Mouse (Mus musculus): ENCODE results near the gene Cenpf. TPM values are rescaled to one million over a fixed set of nuclear protein-coding genes. Genes with fewer than 3 reads are reported as not detected.

Cenpf gene
- polyA plus RNA-seq, 1 experiment from 2014 or later = 101 TPM

GRCm38 (mm10) chr1:189631906-189632675, 55.8 kb downstream of the Cenpf start:
- no peak for DNase-seq (ENCODE audit: low spot score)

- no peak for DNase-seq (ENCODE audit: low spot score)
Measured at GRCm38 (mm10) chr1:189630026-189630425, 57.9 kb downstream of the Cenpf start.

DNA sequence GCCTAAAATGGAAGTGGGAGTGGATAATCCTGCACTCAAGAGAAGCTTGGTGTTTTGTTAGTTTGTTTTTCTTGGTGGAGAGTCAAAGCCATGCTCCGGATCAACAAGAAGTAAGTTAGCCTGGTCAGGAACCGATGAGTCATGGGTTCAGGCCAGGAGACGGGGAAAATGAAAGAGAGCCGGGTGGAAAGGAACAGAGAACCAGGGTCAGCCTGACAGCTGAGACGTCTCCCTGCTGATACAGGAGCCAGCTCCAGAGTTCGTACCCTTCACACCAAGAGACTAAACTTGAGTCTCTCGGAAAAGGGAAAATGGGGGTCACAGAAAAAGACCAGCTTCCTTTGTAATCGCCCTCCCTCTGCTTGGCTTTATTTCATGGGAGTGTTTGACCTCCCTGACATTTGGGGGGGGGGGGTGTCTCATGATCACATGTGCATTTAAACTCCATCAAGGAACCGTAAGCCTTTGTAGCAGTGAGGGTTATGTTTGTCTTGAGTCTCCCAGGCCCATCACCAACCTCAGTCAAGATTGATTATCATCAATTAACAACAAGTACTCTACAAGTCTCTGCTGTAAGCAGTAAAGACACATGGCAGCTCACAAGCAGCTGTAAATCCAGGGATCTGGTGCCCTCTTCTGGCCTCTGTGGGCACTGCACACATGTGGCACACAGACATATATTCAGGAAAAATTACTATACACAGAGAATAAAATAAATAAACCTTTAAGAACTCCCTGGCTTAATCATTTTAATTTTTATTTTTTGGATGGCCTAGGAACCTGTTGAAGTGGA, 59.7 kb downstream of the Cenpf start:
- DNase-seq (ENCODE audit: low spot score) = peak; percentile 77

GRCm38 (mm10) chr1:189624756-189625155, 63.1 kb downstream of the Cenpf start:
- no peak for DNase-seq (ENCODE audit: low spot score)

DNA sequence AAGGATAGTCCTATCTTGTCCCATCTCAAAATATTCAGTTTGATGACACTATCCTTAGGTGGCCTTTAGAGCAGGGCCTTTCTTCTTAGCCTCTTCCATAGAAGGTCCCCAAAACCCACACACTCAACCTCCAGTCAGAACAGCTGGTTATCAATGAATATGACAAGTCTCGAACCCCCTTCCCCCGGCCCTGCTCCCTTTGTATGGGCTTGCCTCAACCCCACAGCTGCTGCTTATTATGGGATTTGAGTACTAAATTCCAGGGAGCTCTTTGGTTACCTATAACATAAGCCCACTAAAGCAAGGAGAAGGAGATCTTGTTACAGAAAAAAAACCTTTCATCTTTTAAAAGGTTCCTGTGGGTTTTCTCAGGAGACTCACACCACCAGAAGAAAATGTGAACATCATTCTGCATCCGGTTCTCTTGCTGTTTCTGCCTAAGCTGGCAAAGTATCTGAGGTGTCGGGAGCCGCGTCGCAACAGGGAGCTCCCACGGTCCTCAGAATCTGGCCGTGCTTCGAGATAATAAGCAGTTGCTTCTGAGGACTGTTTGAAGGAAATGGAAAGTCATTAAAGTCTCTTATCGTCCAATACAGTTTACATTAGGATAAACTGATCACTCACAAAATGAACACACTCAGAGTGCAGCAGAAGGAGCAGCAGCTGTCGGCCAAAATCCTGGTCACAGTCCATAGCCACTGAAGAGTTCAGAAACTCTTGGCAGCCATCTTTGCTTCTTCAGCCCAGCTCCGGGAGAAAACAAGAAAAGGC, 68.7 kb downstream of the Cenpf start:
- DNase-seq (ENCODE audit: low spot score) = no peak

GRCm38 (mm10) chr1:189617381-189617780, 70.5 kb downstream of the Cenpf start:
- no peak for DNase-seq (ENCODE audit: low spot score)

- no peak for DNase-seq (ENCODE audit: low spot score)
Measured at GRCm38 (mm10) chr1:189615246-189615645, 72.6 kb downstream of the Cenpf start.

DNA sequence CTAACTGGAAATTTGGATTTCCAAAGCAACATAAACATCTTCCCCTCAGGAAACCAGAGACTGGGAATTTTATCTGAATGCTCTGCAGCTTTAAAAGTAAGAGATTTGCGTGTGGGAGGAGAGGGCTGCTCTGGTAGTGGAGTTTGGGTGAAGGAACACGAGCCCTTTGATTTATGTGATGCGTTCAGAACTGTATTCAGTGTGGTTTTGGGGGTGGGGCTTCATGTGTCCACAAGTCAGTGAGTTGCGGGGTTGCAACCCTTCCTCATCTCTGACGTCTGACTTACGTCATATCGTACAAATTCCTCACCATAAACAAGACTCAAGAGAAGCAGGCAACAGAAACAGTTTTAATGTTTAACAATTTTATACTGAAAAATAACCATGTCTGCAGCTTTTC, 74.8 kb downstream of the Cenpf start:
- no peak for DNase-seq (ENCODE audit: low spot score)

GRCm38 (mm10) chr1:189611775-189612174, 76.1 kb downstream of the Cenpf start:
- DNase-seq (ENCODE audit: low spot score) = no peak

DNA sequence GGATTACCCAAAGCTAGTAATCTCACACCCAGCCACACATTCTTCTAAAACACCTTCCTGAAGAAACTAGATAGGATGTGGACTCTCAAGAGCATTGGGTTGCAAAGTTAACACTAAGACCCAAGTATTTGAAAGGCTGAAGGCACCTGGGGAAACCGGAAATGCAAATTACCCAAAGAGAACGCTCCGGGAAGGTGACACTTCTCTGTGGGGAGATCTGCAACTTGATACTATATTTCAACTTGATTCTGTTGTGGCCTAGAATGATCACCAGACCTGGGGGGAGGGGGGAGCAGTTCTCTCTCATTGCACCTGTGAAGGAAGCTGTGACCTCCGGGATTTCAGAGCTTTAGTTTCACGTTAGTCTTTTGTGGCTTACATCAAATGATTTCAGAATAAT, 79.2 kb downstream of the Cenpf start:
- DNase-seq (ENCODE audit: low spot score) = peak; percentile 86

GRCm38 (mm10) chr1:189608039-189608438, 79.8 kb downstream of the Cenpf start:
- DNase-seq (ENCODE audit: low spot score) = peak; percentile 8

DNA sequence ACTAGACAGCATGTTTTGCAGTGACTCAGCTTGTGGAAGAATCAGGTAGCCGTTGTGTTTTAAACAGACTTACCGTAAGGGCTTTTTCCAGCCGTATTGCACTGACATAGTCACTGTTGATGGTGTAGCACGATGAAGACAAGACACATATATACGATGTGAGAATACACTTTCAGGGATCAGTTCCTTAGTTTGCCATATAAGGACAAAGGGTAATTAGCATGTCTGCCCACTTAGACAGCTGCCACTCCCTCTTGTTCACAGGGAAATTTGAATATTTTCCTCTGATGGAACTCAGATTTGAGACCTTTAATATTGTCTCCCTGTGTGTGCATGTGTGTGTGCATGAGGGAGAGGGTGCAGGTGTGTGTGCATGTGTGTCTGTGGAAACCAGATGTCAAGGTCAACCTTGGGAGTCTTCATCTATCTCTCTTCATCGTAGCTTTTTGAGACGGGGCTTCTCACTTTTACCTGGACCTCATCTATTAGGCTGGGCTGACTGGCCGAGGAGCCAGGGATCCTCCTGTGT, 82.2 kb downstream of the Cenpf start:
- no peak for DNase-seq (ENCODE audit: low spot score)

DNA sequence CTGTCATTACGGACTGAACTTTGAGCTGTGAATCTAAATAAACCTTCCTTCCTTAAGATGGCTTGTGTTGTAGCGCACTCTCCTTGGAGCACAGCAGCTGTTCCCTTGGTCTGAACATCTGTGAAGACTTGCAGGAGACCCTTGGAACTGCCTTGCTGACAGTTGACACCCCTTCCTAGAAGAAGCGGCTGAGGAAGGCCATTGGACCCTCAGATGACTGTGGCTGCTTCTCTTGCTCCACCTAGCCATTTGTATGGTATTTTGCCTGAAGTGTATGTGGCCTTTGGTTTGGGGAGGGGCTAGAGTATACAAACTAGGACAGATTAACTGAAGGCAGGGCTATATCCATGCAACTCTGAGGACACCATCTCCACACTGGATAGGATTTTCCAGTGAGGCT, 90.8 kb downstream of the Cenpf start:
- DNase-seq (ENCODE audit: low spot score) = no peak

Other genes starting within 250 kb of the Cenpf start
- 11.8 and 12.3 TPM in 2 replicates for gene Ptpn14, start 40.2 kb upstream of the Cenpf start, polyA plus RNA-seq (2015; fragmentation: Nextera tagmentation; extraction: Ambion mirVana)
- gene Smyd2, start 234.3 kb upstream of the Cenpf start, polyA plus RNA-seq (2015; fragmentation: Nextera tagmentation; extraction: Ambion mirVana) = 64.7 and 64.9 TPM in 2 replicates